8 mouse cellular contexts compared by ENCODE assay signal in the genomic region with DNA sequence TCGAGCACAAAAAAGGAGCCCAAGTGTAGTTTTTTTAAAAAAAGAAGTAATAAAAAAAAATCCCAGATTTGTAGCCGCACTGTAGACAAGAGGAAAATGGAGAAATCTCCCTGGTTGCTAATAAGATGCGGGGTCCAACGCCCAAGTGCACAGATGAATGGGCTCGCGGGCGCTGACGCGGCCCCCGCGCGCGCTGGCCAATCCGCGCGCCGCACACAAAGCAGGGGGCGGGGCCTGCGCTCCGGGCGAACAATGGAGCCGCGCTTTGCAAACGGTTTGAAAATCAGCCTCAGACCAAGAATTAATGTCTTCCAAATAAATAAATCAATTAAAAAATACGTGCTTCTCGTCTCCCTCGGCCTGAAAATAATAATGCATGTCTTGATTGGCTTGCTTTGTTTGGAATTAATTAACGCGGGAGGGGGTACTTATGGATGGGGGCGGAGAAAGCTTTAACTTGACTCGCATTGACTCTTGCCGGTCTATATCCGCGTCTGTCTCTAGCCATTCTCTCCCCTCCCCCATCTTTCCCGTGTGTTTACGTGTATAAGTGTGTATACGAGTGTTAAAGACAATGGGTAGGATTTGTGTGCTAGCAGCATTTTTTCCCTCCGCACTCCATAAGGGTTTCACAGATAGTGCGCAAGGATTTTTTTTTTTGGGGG. TPM values are rescaled to one million over a fixed set of nuclear protein-coding genes. Genes with fewer than 3 reads are reported as not detected.
DNase-seq lines count a peak whose midpoint lies in the region; ATAC-seq lines count a peak whose summit lies in the region.

A gene (minus strand): TSS at position 143 of the 665 bp plus-strand sequence.

- DNase-seq in adipocyte (ENCODE audit: low spot score): peak; percentile 84
- DNase-seq in embryo, embryonic 10 days (ENCODE audit: low spot score): peak; percentile 94
- DNase-seq in gastrocnemius, postnatal 25 days: peak; percentile 87
- peak; percentile 66 to 86 for DNase-seq in left cerebral cortex, adult 9 months (ENCODE audit: low spot score in 2 of 2)
- DNase-seq in right cerebral cortex, postnatal 10 days (ENCODE audit: low spot score in 2 of 2): peak; percentile 95
- DNase-seq in urinary bladder, postnatal 14 days (ENCODE audit: low spot score): peak; percentile 90

- H3K4me3 ChIP-seq in megakaryocyte, embryonic 14.5 days (replicated peaks): peak within 1 kb of the TSS; percentile 92

- no peaks in the 10 kb centered on the region for H3K36me3 ChIP-seq in megakaryocyte, embryonic 14.5 days (replicated peaks; ENCODE audit: low read length)

- no peaks in the 10 kb centered on the region for H3K9me3 ChIP-seq in megakaryocyte, embryonic 14.5 days

- peak; percentile 49 for ATAC-seq in inflammation-experienced regulatory T-cells, adult 6 months

- peaks cover 71% of the 10 kb centered on the region for H3K27me3 ChIP-seq in megakaryocyte, embryonic 14.5 days (replicated peaks)

- H3K4me1 ChIP-seq in megakaryocyte, embryonic 14.5 days: peaks cover 48% of the 10 kb centered on the region

RNA-seq across cellular contexts. Expression of the gene that starts here (rescaled TPM):
- 10 to 100 TPM; 35.4 to 37.6 TPM for total RNA-seq in gastrocnemius, postnatal 25 days (2021)
- polyA plus RNA-seq in inflammation-experienced regulatory T-cells, adult 6 months (2017; shearing (Covaris generic)): 1 to 10 TPM in 1 of 3 experiments, under 1 TPM in 2; 0.64 to 1.3 (median 0.71) TPM
- 5.0 and 24.3 TPM in 2 replicates for polyA plus RNA-seq in megakaryocyte, embryonic 14.5 days (2012; ENCODE audit: insufficient read depth, low replicate concordance)

Comparison
In these comparisons a context has a peak if more than half of its experiments do, and no peak if none do; other contexts are left out.
1. Peak in every context shown above with its lines: DNase-seq, ATAC-seq and H3K4me3 ChIP-seq.